Mouse (Mus musculus): Measurements from ENCODE around the gene Pfas. TPM values are rescaled to one million over a fixed set of nuclear protein-coding genes. Genes with fewer than 3 reads are reported as not detected.

The Pfas gene
- total and polyA plus RNA-seq, 3 experiments = 63.5 to 149 (median 130) TPM

DNA sequence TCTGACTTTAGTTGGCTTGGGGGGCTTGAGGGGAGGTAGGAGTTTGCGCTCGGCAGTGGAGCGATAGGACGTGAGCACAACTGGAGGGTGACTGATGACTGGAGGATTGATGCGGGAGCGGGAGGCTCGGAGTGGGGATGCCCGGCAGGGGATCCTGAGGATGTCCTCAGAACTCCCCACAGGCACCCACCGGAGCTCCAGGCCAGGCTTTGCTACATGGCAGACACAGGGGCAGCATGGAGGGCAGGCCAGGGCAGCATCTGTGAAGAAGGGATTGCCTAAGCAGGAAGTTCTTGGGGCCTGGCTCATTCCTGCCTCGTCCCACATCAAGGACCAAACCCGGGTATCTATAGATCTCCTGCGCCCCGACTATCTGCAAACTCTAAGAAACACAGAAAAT is 54.4 kb downstream of the Pfas start:
- Histone ChIP-seq H3K27ac (ENCODE audit: control insufficient read depth, low read depth, low read length) (no peak overlapping the region), H3K79me2 (ENCODE audit: control insufficient read depth, insufficient read depth, low read length, poor library complexity) (no peaks in the 10 kb centered on the region), H3K36me3 (ENCODE audit: control insufficient read depth in 1 of 2, insufficient read depth in 2 of 2, low read length in 2 of 2) (no peaks in the 10 kb centered on the region), H3K9me3 (replicated peaks; ENCODE audit: insufficient read depth, low read length) (no peaks in the 10 kb centered on the region), H3K4me1 (ENCODE audit: control insufficient read depth in 1 of 2, insufficient read depth in 2 of 2, low read length in 2 of 2) (no peaks in the 10 kb centered on the region), H3K9ac (ENCODE audit: control insufficient read depth, low read depth, low read length, poor library complexity, severe bottlenecking) (no peak overlapping the region), H3K4me3 (ENCODE audit: control insufficient read depth in 1 of 2, insufficient read depth in 1 of 2, low read depth in 2 of 2, low read length in 2 of 2) (no peak overlapping the region), H3K27me3 (ENCODE audit: control insufficient read depth in 1 of 2, insufficient read depth in 2 of 2, low read length in 2 of 2) (peaks cover 4 to 7% of the 10 kb centered on the region in 2 experiments)
- TF ChIP-seq E2F4 (IDR thresholded peaks at IDR 0.05; ENCODE audit: borderline replicate concordance, low read depth, low read length) (no peak), POLR2A (IDR thresholded peaks at IDR 0.05; ENCODE audit: control insufficient read depth in 1 of 2, insufficient read depth in 1 of 2, low read depth in 1 of 2, low read length in 2 of 2, poor library complexity in 1 of 2) (no peak), KAT2A (conservative IDR thresholded peaks at IDR 0.05; ENCODE audit: low read depth, low read length) (no peak), MXI1 (IDR thresholded peaks at IDR 0.05; ENCODE audit: low read depth, low read length) (no peak), MYB (IDR thresholded peaks at IDR 0.05; ENCODE audit: low read depth, low read length) (no peak), ZMIZ1 (IDR thresholded peaks at IDR 0.05; ENCODE audit: low read depth, low read length) (no peak), ZC3H11A (IDR thresholded peaks at IDR 0.05; ENCODE audit: low read depth, low read length) (no peak), POLR2AphosphoS5 (IDR thresholded peaks at IDR 0.05; ENCODE audit: borderline replicate concordance, low read depth, low read length) (no peak), GABPA (IDR thresholded peaks at IDR 0.05; ENCODE audit: low read depth, low read length) (no peak), TBP (IDR thresholded peaks at IDR 0.05; ENCODE audit: low read depth, low read length) (no peak), CTCF (IDR thresholded peaks at IDR 0.05 in 2 of 3, conservative IDR thresholded peaks at IDR 0.05 in 1 of 3; ENCODE audit: control insufficient read depth in 1 of 3, insufficient read depth in 1 of 3, low read depth in 2 of 3, low read length in 3 of 3, poor library complexity in 1 of 3, severe bottlenecking in 1 of 3) (no peak), UBTF (IDR thresholded peaks at IDR 0.05; ENCODE audit: borderline replicate concordance, insufficient read depth, low read depth, low read length) (no peak), ETS1 (IDR thresholded peaks at IDR 0.05; ENCODE audit: low read depth, low read length) (no peak), JUND (IDR thresholded peaks at IDR 0.05; ENCODE audit: low read depth, low read length) (no peak), NRF1 (IDR thresholded peaks at IDR 0.05; ENCODE audit: insufficient read depth, low read depth, low read length, poor library complexity, severe bottlenecking) (no peak), GATA1 (IDR thresholded peaks at IDR 0.05; ENCODE audit: low read depth, low read length) (no peak), ELF1 (IDR thresholded peaks at IDR 0.05; ENCODE audit: low read depth, low read length) (no peak), CHD1 (IDR thresholded peaks at IDR 0.05; ENCODE audit: low read depth, low read length) (no peak), EP300 (IDR thresholded peaks at IDR 0.05; ENCODE audit: low read depth in 1 of 2, low read length in 2 of 2) (no peak), SMC3 (IDR thresholded peaks at IDR 0.05; ENCODE audit: low read depth, low read length) (no peak)
- no peak for DNase-seq (ENCODE audit: low read depth, low spot score)

GRCm38 (mm10) chr11:68947542-68947993 is 60.7 kb downstream of the Pfas start:
- no peak overlapping the region for H3K9ac ChIP-seq (ENCODE audit: control insufficient read depth, low read depth, low read length, poor library complexity, severe bottlenecking)
- peak overlapping the region in 1 of 2 experiments; percentile 40; a peak in 1 of 4 replicates for H3K4me3 ChIP-seq (ENCODE audit: control insufficient read depth in 1 of 2, insufficient read depth in 1 of 2, low read depth in 2 of 2, low read length in 2 of 2)
- H3K27ac ChIP-seq (ENCODE audit: control insufficient read depth, low read depth, low read length) = no peak overlapping the region
- H3K79me2 ChIP-seq (ENCODE audit: control insufficient read depth, insufficient read depth, low read length, poor library complexity) = no peaks in the 10 kb centered on the region
- H3K36me3 ChIP-seq (ENCODE audit: control insufficient read depth in 1 of 2, insufficient read depth in 2 of 2, low read length in 2 of 2) = no peaks in the 10 kb centered on the region; a peak in 1 of 4 replicates
- TF ChIP-seq MAFK (IDR thresholded peaks at IDR 0.05; ENCODE audit: borderline replicate concordance, low read depth, low read length) (no peak), TBP (IDR thresholded peaks at IDR 0.05; ENCODE audit: low read depth, low read length) (0 out of 2 replicates have a peak, but pooled peaks have one; percentile 55)
- no peaks in the 10 kb centered on the region for H3K9me3 ChIP-seq (replicated peaks; ENCODE audit: insufficient read depth, low read length)
- H3K27me3 ChIP-seq (ENCODE audit: control insufficient read depth in 1 of 2, insufficient read depth in 2 of 2, low read length in 2 of 2) = peaks cover 3 to 5% of the 10 kb centered on the region in 2 experiments
- DNase-seq (ENCODE audit: low read depth, low spot score) = peak; percentile 79
- peaks cover 0 to 4% of the 10 kb centered on the region in 2 experiments; a peak in 2 of 4 replicates for H3K4me1 ChIP-seq (ENCODE audit: control insufficient read depth in 1 of 2, insufficient read depth in 2 of 2, low read length in 2 of 2)

All from MEL (cell line).